Mouse (Mus musculus) inflammation-experienced regulatory T-cells, adult 16 weeks (primary cell): ENCODE results near the gene Gm1979. TPM values are rescaled to one million over a fixed set of nuclear protein-coding genes. Genes with fewer than 3 reads are reported as not detected.

Experiments used
- polyA plus RNA-seq: library from polyadenylated mRNA; unstranded; fragments of 100-300 nt; shearing (Covaris generic); gene quantifications from one replicate; pipeline ENCODE4 v1.2.1, GENCODE M21; 2017

The Gm1979 gene
- not detected for polyA plus RNA-seq

GRCm38 (mm10) chr5:26004698-26005097, at the start of gene Gm1979:
Gm1979 (minus strand) TSS chr5:26004798.

GRCm38 (mm10) chr5:26039458-26039857, 34.9 kb upstream of the Gm1979 start, which contains the start of gene Speer4a:
Speer4a (minus strand) TSS chr5:26039558.

GRCm38 (mm10) chr5:26022816-26023215, 18.2 kb upstream of the Gm1979 start, which contains the start of gene Gm5862:
Gm5862 (minus strand) TSS chr5:26022916.

GRCm38 (mm10) chr5:25988550-25988949, 16.0 kb downstream of the Gm1979 start, which contains the start of gene Gm21698:
Gm21698 (minus strand) TSS chr5:25988650.

GRCm38 (mm10) chr5:25972563-25972962, 32.0 kb downstream of the Gm1979 start, which contains the start of gene Gm21680:
Gm21680 (minus strand) TSS chr5:25972663.

GRCm38 (mm10) chr5:25954317-25954716, 50.3 kb downstream of the Gm1979 start, which contains the start of gene Gm21671:
Gm21671 (minus strand) TSS chr5:25954417.

Other genes starting within 250 kb of the Gm1979 start
- gene Actr3b, start 244.8 kb downstream of the Gm1979 start, polyA plus RNA-seq = 2.3 TPM
- not detected for gene Gm21663, start 62.4 kb downstream of the Gm1979 start, polyA plus RNA-seq
- gene Gm21671, start 50.4 kb downstream of the Gm1979 start, polyA plus RNA-seq = not detected
- not detected for gene Gm21680, start 32.1 kb downstream of the Gm1979 start, polyA plus RNA-seq
- not detected for gene Gm21698, start 16.1 kb downstream of the Gm1979 start, polyA plus RNA-seq
- not detected for gene Gm5862, start 18.1 kb upstream of the Gm1979 start, polyA plus RNA-seq
- gene Speer4a, start 34.8 kb upstream of the Gm1979 start, polyA plus RNA-seq = not detected
- not detected for gene Gm7347, start 53.8 kb upstream of the Gm1979 start, polyA plus RNA-seq
- gene Gm10471, start 84.5 kb upstream of the Gm1979 start, polyA plus RNA-seq = not detected
- not detected for gene 5031410I06Rik, start 100.6 kb upstream of the Gm1979 start, polyA plus RNA-seq
- not detected for gene Gm10220, start 116.6 kb upstream of the Gm1979 start, polyA plus RNA-seq